Mouse (Mus musculus): ENCODE results near the gene Rex1bd.

GRCm38 (mm10) chr8:70513441-70513840 is 6.9 kb upstream of the Rex1bd start:
- no peak for TF ChIP-seq TAL1 (IDR thresholded peaks at IDR 0.05; ENCODE audit: low read length)
- TF ChIP-seq GATA1 (IDR thresholded peaks at IDR 0.05; ENCODE audit: low read length) = no peak

Data from erythroblast, embryonic 14.5 days (primary cell).